8 mouse cellular contexts compared by ENCODE assay signal in the genomic region with DNA sequence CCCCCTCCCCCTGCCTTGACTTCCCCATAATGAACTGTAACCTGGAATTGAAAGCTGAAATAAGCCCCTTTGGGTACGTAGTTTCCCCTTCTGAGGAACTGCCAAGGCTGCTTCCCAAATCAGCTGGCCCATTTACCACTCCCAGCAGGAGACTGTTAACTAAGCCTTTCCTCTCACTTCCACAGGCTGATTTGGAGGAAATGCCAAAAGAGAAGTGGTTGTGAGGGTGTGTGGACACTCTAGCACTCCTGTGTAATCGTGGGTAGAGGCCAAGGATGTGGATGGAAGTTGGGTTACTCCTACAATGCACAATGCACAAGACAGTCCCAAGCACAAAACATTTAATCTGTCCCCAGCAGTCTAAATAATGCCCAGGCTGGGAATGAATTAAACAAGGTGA. TPM values are rescaled to one million over a fixed set of nuclear protein-coding genes. Genes with fewer than 3 reads are reported as not detected.
A peak's percentile ranks its signal among the peaks of the same experiment; 100 is the strongest.
DNase-seq lines count a peak whose midpoint lies in the region; ATAC-seq lines count a peak whose summit lies in the region.

No protein-coding gene starts in this region.

- peaks cover 11% of the 10 kb centered on the region for H3K4me1 ChIP-seq in forebrain, embryonic 14.5 days (ENCODE audit: control insufficient read depth, insufficient read depth, low read length)
- peaks cover 20% of the 10 kb centered on the region for H3K4me1 ChIP-seq in forebrain, embryonic 16.5 days (replicated peaks; ENCODE audit: control insufficient read depth, insufficient read depth, low read length)
- peaks cover 44% of the 10 kb centered on the region for H3K4me1 ChIP-seq in lung, embryonic 15.5 days
- peaks cover 49% of the 10 kb centered on the region for H3K4me1 ChIP-seq in limb, embryonic 15.5 days
- peaks cover 37% of the 10 kb centered on the region for H3K4me1 ChIP-seq in neural tube, embryonic 15.5 days

- H3K4me2 ChIP-seq in forebrain, embryonic 14.5 days (ENCODE audit: low read length) = peak overlapping the region; percentile 97; the same call in 1 of the 2 replicates
- H3K4me2 ChIP-seq in forebrain, embryonic 16.5 days (ENCODE audit: low read length) = no peak overlapping the region
- H3K4me2 ChIP-seq in lung, embryonic 15.5 days = peak overlapping the region; percentile 95
- H3K4me2 ChIP-seq in limb, embryonic 15.5 days = peak overlapping the region; percentile 91; the same call in 1 of the 2 replicates
- peak overlapping the region; percentile 99; the same call in 1 of the 2 replicates for H3K4me2 ChIP-seq in neural tube, embryonic 15.5 days

- no peak overlapping the region for H3K9ac ChIP-seq in forebrain, embryonic 14.5 days (ENCODE audit: low read length)
- no peak overlapping the region for H3K9ac ChIP-seq in forebrain, embryonic 16.5 days (replicated peaks; ENCODE audit: low read depth, low read length)
- H3K9ac ChIP-seq in lung, embryonic 15.5 days = peak overlapping the region; percentile 77
- no peak overlapping the region for H3K9ac ChIP-seq in limb, embryonic 15.5 days
- H3K9ac ChIP-seq in neural tube, embryonic 15.5 days (replicated peaks) = no peak overlapping the region

- ATAC-seq in forebrain, embryonic 14.5 days = no peak
- ATAC-seq in forebrain, embryonic 16.5 days = no peak
- no peak for ATAC-seq in lung, embryonic 15.5 days (ENCODE audit: borderline replicate concordance, extremely low read depth, low FRiP score, low TSS enrichment)
- no peak for ATAC-seq in limb, embryonic 15.5 days (ENCODE audit: insufficient number of reproducible peaks, low FRiP score, low TSS enrichment, low read depth)
- ATAC-seq in neural tube, embryonic 15.5 days (ENCODE audit: low FRiP score) = no peak

- no peak for DNase-seq in forebrain, embryonic 14.5 days (ENCODE audit: low spot score)
- no peak for DNase-seq in lung, postnatal 4 days
- no peak for DNase-seq in cerebellum, postnatal 4 days (ENCODE audit: low spot score in 2 of 2)
- no peak for DNase-seq in adipocyte (ENCODE audit: low spot score)

- no peak overlapping the region for H3K4me3 ChIP-seq in forebrain, embryonic 14.5 days (ENCODE audit: low read depth, low read length)
- H3K4me3 ChIP-seq in forebrain, embryonic 16.5 days (replicated peaks; ENCODE audit: low read length) = no peak overlapping the region
- H3K4me3 ChIP-seq in lung, embryonic 15.5 days = peak overlapping the region; percentile 69; the same call in 1 of the 2 replicates
- H3K4me3 ChIP-seq in limb, embryonic 15.5 days = no peak overlapping the region
- no peak overlapping the region for H3K4me3 ChIP-seq in neural tube, embryonic 15.5 days (replicated peaks)

- 0 out of 2 replicates have a peak, but pooled peaks cover 4% of the 10 kb centered on the region for H3K27me3 ChIP-seq in forebrain, embryonic 14.5 days (replicated peaks; ENCODE audit: control insufficient read depth, insufficient read depth, low read length)
- H3K27me3 ChIP-seq in forebrain, embryonic 16.5 days (replicated peaks; ENCODE audit: control insufficient read depth, insufficient read depth, low read length) = no peaks in the 10 kb centered on the region; the same call in 1 of the 2 replicates
- H3K27me3 ChIP-seq in lung, embryonic 15.5 days = no peaks in the 10 kb centered on the region
- no peaks in the 10 kb centered on the region for H3K27me3 ChIP-seq in limb, embryonic 15.5 days
- H3K27me3 ChIP-seq in neural tube, embryonic 15.5 days (replicated peaks) = 0 out of 2 replicates have a peak, but pooled peaks cover 2% of the 10 kb centered on the region

- H3K27ac ChIP-seq in forebrain, embryonic 14.5 days (ENCODE audit: low read depth, low read length) = no peak overlapping the region
- no peak overlapping the region for H3K27ac ChIP-seq in forebrain, embryonic 16.5 days (ENCODE audit: low read length)
- 0 out of 2 replicates have a peak overlapping the region, but pooled peaks have one; percentile 90 for H3K27ac ChIP-seq in lung, embryonic 15.5 days
- H3K27ac ChIP-seq in limb, embryonic 15.5 days = no peak overlapping the region
- H3K27ac ChIP-seq in neural tube, embryonic 15.5 days (replicated peaks) = no peak overlapping the region

- H3K36me3 ChIP-seq in forebrain, embryonic 14.5 days (ENCODE audit: control insufficient read depth, insufficient read depth, low read length) = no peaks in the 10 kb centered on the region
- no peaks in the 10 kb centered on the region for H3K36me3 ChIP-seq in forebrain, embryonic 16.5 days (ENCODE audit: control insufficient read depth, insufficient read depth)
- no peaks in the 10 kb centered on the region for H3K36me3 ChIP-seq in lung, embryonic 15.5 days
- H3K36me3 ChIP-seq in limb, embryonic 15.5 days = no peaks in the 10 kb centered on the region
- H3K36me3 ChIP-seq in neural tube, embryonic 15.5 days = no peaks in the 10 kb centered on the region

- H3K9me3 ChIP-seq in forebrain, embryonic 14.5 days (replicated peaks; ENCODE audit: control insufficient read depth, low read length) = no peaks in the 10 kb centered on the region
- peaks cover 4% of the 10 kb centered on the region; the same call in 1 of the 2 replicates for H3K9me3 ChIP-seq in forebrain, embryonic 16.5 days (ENCODE audit: control insufficient read depth, low read length)
- H3K9me3 ChIP-seq in lung, embryonic 15.5 days = 0 out of 2 replicates have a peak, but pooled peaks cover 7% of the 10 kb centered on the region
- no peaks in the 10 kb centered on the region; the same call in 1 of the 2 replicates for H3K9me3 ChIP-seq in limb, embryonic 15.5 days
- H3K9me3 ChIP-seq in neural tube, embryonic 15.5 days (replicated peaks) = no peaks in the 10 kb centered on the region

- WGBS in forebrain, embryonic 14.5 days = 36% methylated on average over 2 of the region's 2 CpGs
- WGBS in forebrain, embryonic 16.5 days = 39% methylated on average over 2 of the region's 2 CpGs
- 53% methylated on average over 2 of the region's 2 CpGs for WGBS in lung, embryonic 15.5 days
- WGBS in limb, embryonic 15.5 days = 51% methylated on average over 2 of the region's 2 CpGs
- WGBS in neural tube, embryonic 15.5 days = 57% methylated on average over 2 of the region's 2 CpGs

RNA-seq across cellular contexts. Expression of a gene that starts 0.7 kb away (rescaled TPM):
- polyA plus RNA-seq in forebrain, embryonic 14.5 days (2014; fragmentation: Nextera tagmentation; extraction: Ambion mirVana) = 1.9 and 2.9 TPM in 2 replicates
- 1.7 and 3.3 TPM in 2 replicates for polyA plus RNA-seq in forebrain, embryonic 16.5 days (2015; fragmentation: Nextera tagmentation; extraction: Ambion mirVana)
- 12.7 and 14.2 TPM in 2 replicates for polyA plus RNA-seq in lung, embryonic 15.5 days (2015; fragmentation: Nextera tagmentation; extraction: Ambion mirVana)
- polyA plus RNA-seq in limb, embryonic 15.5 days (2015; fragmentation: Nextera tagmentation; extraction: Ambion mirVana) = 9.3 and 10.5 TPM in 2 replicates
- polyA plus RNA-seq in neural tube, embryonic 15.5 days (2015; fragmentation: Nextera tagmentation; extraction: Ambion mirVana) = 3.2 and 6.7 TPM in 2 replicates
